Mouse (Mus musculus) myocyte (in vitro differentiated cells): ENCODE results near the gene Srsf9. TPM values are rescaled to one million over a fixed set of nuclear protein-coding genes. Genes with fewer than 3 reads are reported as not detected.

ENCODE experiments used
- H3K27me3 ChIP-seq: one replicate; pipeline ENCODE4 v1.6.1; 2011; ENCODE audit not compliant: control insufficient read depth, insufficient read depth, insufficient read length
- H3K36me3 ChIP-seq: one replicate; pipeline ENCODE4 v1.6.1; 2011; ENCODE audit not compliant: control insufficient read depth, insufficient read depth
- H3K4me2 ChIP-seq: one replicate; pipeline ENCODE4 v1.6.1; 2011; ENCODE audit warnings: low read depth, control low read depth
- H3K4me3 ChIP-seq: one replicate; pipeline ENCODE4 v1.5.1; 2011; ENCODE audit warnings: mild to moderate bottlenecking, control low read depth, moderate library complexity
- H3K79me2 ChIP-seq: one replicate; pipeline ENCODE4 v1.6.1; 2011; ENCODE audit not compliant: control insufficient read depth, insufficient read depth
- H3ac ChIP-seq: one replicate; pipeline ENCODE4 v1.6.1; 2011; ENCODE audit not compliant: control insufficient read depth, insufficient read length
- CEBPB ChIP-seq: IDR thresholded peaks from 2 replicates; pipeline ENCODE4 v1.6.1; 2011; ENCODE audit warnings: mild to moderate bottlenecking, moderate library complexity; ENCODE audit not compliant: poor library complexity, insufficient read depth, severe bottlenecking
- E2F4 ChIP-seq: IDR thresholded peaks from one replicate; pipeline ENCODE4 v1.6.1; 2011; ENCODE audit warnings: mild to moderate bottlenecking, control low read depth, moderate library complexity; ENCODE audit not compliant: insufficient read depth
- MAX ChIP-seq: IDR thresholded peaks from one replicate; pipeline ENCODE4 v1.6.1; 2011; ENCODE audit warnings: low read depth, mild to moderate bottlenecking, control low read depth
- MYOD1 ChIP-seq, 3 experiments: IDR thresholded peaks; one replicate each; pipeline ENCODE4 v1.6.1; 2011; ENCODE audit warnings: control low read depth in 2 of 3, low read depth in 2 of 3, mild to moderate bottlenecking in 2 of 3, moderate library complexity in 1 of 3; ENCODE audit not compliant: insufficient read length in 2 of 3, control insufficient read depth in 1 of 3
- MYOG ChIP-seq, 3 experiments: IDR thresholded peaks; one replicate each; pipeline ENCODE4 v1.6.1; 2011; ENCODE audit warnings: control low read depth in 2 of 3, low read depth in 2 of 3, mild to moderate bottlenecking in 2 of 3; ENCODE audit not compliant: insufficient read length in 2 of 3, control insufficient read depth in 1 of 3, insufficient read depth in 1 of 3
- POLR2A ChIP-seq: IDR thresholded peaks from one replicate; pipeline ENCODE4 v1.6.1; 2011; ENCODE audit warnings: low read depth, mild to moderate bottlenecking, control low read depth, moderate library complexity; ENCODE audit not compliant: insufficient read length
- POLR2AphosphoS2 ChIP-seq: IDR thresholded peaks from one replicate; pipeline ENCODE4 v1.6.1; 2011; ENCODE audit warnings: low read depth, control low read depth; ENCODE audit not compliant: insufficient read length
- REST ChIP-seq: IDR thresholded peaks from one replicate; pipeline ENCODE4 v1.6.1; 2011; ENCODE audit warnings: mild to moderate bottlenecking, control low read depth, moderate library complexity; ENCODE audit not compliant: insufficient read depth, insufficient read length
- SRF ChIP-seq: IDR thresholded peaks from one replicate; pipeline ENCODE4 v1.6.1; 2011; ENCODE audit warnings: low read depth; ENCODE audit not compliant: control insufficient read depth, insufficient read length
- TCF12 ChIP-seq: IDR thresholded peaks from one replicate; pipeline ENCODE4 v1.6.1; 2011; ENCODE audit warnings: mild to moderate bottlenecking, control low read depth; ENCODE audit not compliant: poor library complexity, insufficient read depth, severe bottlenecking
- TCF3 ChIP-seq: IDR thresholded peaks from one replicate; pipeline ENCODE4 v1.6.1; 2011; ENCODE audit warnings: low read depth, control low read depth; ENCODE audit not compliant: insufficient read length
- USF1 ChIP-seq: IDR thresholded peaks from one replicate; pipeline ENCODE4 v1.6.1; 2011; ENCODE audit warnings: low read depth, mild to moderate bottlenecking, control low read depth, moderate library complexity
- polyA plus RNA-seq: library from polyadenylated mRNA; unstranded; fragments of >200 nt; fragmentation: generic; extraction: Trizol; gene quantifications from one replicate; pipeline ENCODE4 v1.2.1, GENCODE M21; 2012; ENCODE audit warnings: missing spikeins

The Srsf9 gene
- polyA plus RNA-seq, 1 experiment, result 52.0 TPM

- Histone ChIP-seq H3K4me3 (no peak overlapping the region), H3K79me2 (no peaks in the 10 kb centered on the region), H3K36me3 (no peaks in the 10 kb centered on the region), H3ac (no peak overlapping the region), H3K4me2 (no peak overlapping the region), H3K27me3 (peaks cover 11% of the 10 kb centered on the region)
- TF ChIP-seq MYOG (IDR thresholded peaks at IDR 0.05; ENCODE audit: control insufficient read depth in 1 of 3, insufficient read depth in 1 of 3, insufficient read length in 2 of 3, low read depth in 2 of 3) (no peak), USF1 (no peak), MYOD1 (IDR thresholded peaks at IDR 0.05; ENCODE audit: control insufficient read depth in 1 of 3, insufficient read length in 2 of 3, low read depth in 2 of 3) (no peak), TCF3 (no peak), CEBPB (no peak), MAX (no peak), POLR2AphosphoS2 (no peak), POLR2A (no peak)
Observed at GRCm38 (mm10) chr5:115313668-115313943, 13.4 kb upstream of the Srsf9 start.

- H3K4me2 ChIP-seq, result peak overlapping the region; percentile 65
- H3K27me3 ChIP-seq, result no peaks in the 10 kb centered on the region
- TF ChIP-seq MYOG (IDR thresholded peaks at IDR 0.05; ENCODE audit: control insufficient read depth in 1 of 3, insufficient read depth in 1 of 3, insufficient read length in 2 of 3, low read depth in 2 of 3) (no peak), SRF (no peak), CEBPB (no peak)
- no peak overlapping the region for H3K4me3 ChIP-seq
- no peak overlapping the region for H3ac ChIP-seq
- no peaks in the 10 kb centered on the region for H3K36me3 ChIP-seq
- H3K79me2 ChIP-seq, result no peaks in the 10 kb centered on the region
Observed at GRCm38 (mm10) chr5:115316968-115317644, 9.9 kb upstream of the Srsf9 start.

GRCm38 (mm10) chr5:115317645-115318328 is 9.2 kb upstream of the Srsf9 start:
- no peaks in the 10 kb centered on the region for H3K36me3 ChIP-seq
- H3K4me3 ChIP-seq, result no peak overlapping the region
- no peaks in the 10 kb centered on the region for H3K79me2 ChIP-seq
- TF ChIP-seq MYOD1 (IDR thresholded peaks at IDR 0.05; ENCODE audit: control insufficient read depth in 1 of 3, insufficient read length in 2 of 3, low read depth in 2 of 3) (peak in 1 of 3 experiments; percentile 38), TCF3 (no peak), MAX (no peak), POLR2AphosphoS2 (no peak), MYOG (IDR thresholded peaks at IDR 0.05; ENCODE audit: control insufficient read depth in 1 of 3, insufficient read depth in 1 of 3, insufficient read length in 2 of 3, low read depth in 2 of 3) (peak in 1 of 3 experiments; percentile 36)
- no peaks in the 10 kb centered on the region for H3K27me3 ChIP-seq
- peak overlapping the region; percentile 65 for H3K4me2 ChIP-seq
- H3ac ChIP-seq, result no peak overlapping the region

GRCm38 (mm10) chr5:115319004-115319940 is 7.7 kb upstream of the Srsf9 start:
- peak in 1 of 3 experiments; percentile 62 for TF ChIP-seq MYOG (IDR thresholded peaks at IDR 0.05; ENCODE audit: control insufficient read depth in 1 of 3, insufficient read depth in 1 of 3, insufficient read length in 2 of 3, low read depth in 2 of 3)
- TF ChIP-seq POLR2A, result peak; percentile 55
- peak; percentile 61 for TF ChIP-seq POLR2AphosphoS2
- no peak for TF ChIP-seq REST
- no peak for TF ChIP-seq SRF
- TF ChIP-seq MYOD1 (IDR thresholded peaks at IDR 0.05; ENCODE audit: control insufficient read depth in 1 of 3, insufficient read length in 2 of 3, low read depth in 2 of 3), result peak in 2 of 3 experiments; percentile 5 to 29
- Histone ChIP-seq H3K4me2 (peak overlapping the region; percentile 91), H3K36me3 (no peaks in the 10 kb centered on the region), H3ac (no peak overlapping the region), H3K79me2 (no peaks in the 10 kb centered on the region), H3K27me3 (no peaks in the 10 kb centered on the region), H3K4me3 (peak overlapping the region; percentile 23)

GRCm38 (mm10) chr5:115326256-115326831 is 633 bp upstream of the Srsf9 start:
- Histone ChIP-seq H3K79me2 (peaks cover 35% of the 10 kb centered on the region), H3K36me3 (peaks cover under 1% of the 10 kb centered on the region), H3K4me3 (peak overlapping the region; percentile 86), H3ac (peak overlapping the region; percentile 93), H3K27me3 (no peaks in the 10 kb centered on the region), H3K4me2 (peak overlapping the region; percentile 74)
- TF ChIP-seq MYOD1 (IDR thresholded peaks at IDR 0.05; ENCODE audit: control insufficient read depth in 1 of 3, insufficient read length in 2 of 3, low read depth in 2 of 3) (no peak), MAX (no peak), CEBPB (no peak), POLR2AphosphoS2 (no peak), POLR2A (no peak), MYOG (IDR thresholded peaks at IDR 0.05; ENCODE audit: control insufficient read depth in 1 of 3, insufficient read depth in 1 of 3, insufficient read length in 2 of 3, low read depth in 2 of 3) (no peak), SRF (no peak), TCF12 (no peak), REST (no peak), TCF3 (no peak), E2F4 (no peak), USF1 (no peak)
